Mouse (Mus musculus) embryo, embryonic 10 days (tissue): ENCODE results near the gene Katnal1.

Experiments
- DNase-seq: peaks from one replicate; pipeline ENCODE4 v3.0.0-alpha.2; 2015; ENCODE audit warnings: low spot score

Katnal1 gene

GRCm38 (mm10) chr5:148879218-148879617 lies 49.9 kb downstream of the Katnal1 start:
- DNase-seq, result no peak

- no peak for DNase-seq
Measured at GRCm38 (mm10) chr5:148873116-148873515, 56.0 kb downstream of the Katnal1 start.

GRCm38 (mm10) chr5:148869583-148869982 lies 59.5 kb downstream of the Katnal1 start:
- DNase-seq, result no peak

GRCm38 (mm10) chr5:148867766-148868165 lies 61.4 kb downstream of the Katnal1 start:
- no peak for DNase-seq

- no peak for DNase-seq
Measured at GRCm38 (mm10) chr5:148867171-148867570, 61.9 kb downstream of the Katnal1 start.

- DNase-seq, result no peak
Measured at GRCm38 (mm10) chr5:148866571-148866970, 62.5 kb downstream of the Katnal1 start.

- DNase-seq, result no peak
Measured at GRCm38 (mm10) chr5:148863409-148863808, 65.7 kb downstream of the Katnal1 start.

- no peak for DNase-seq
Measured at GRCm38 (mm10) chr5:148862853-148863252, 66.3 kb downstream of the Katnal1 start.

- no peak for DNase-seq
Measured at GRCm38 (mm10) chr5:148862136-148862535, 67.0 kb downstream of the Katnal1 start.

- no peak for DNase-seq
Measured at GRCm38 (mm10) chr5:148857522-148857921, 71.6 kb downstream of the Katnal1 start.

GRCm38 (mm10) chr5:148855047-148855446 lies 74.1 kb downstream of the Katnal1 start:
- DNase-seq, result no peak

GRCm38 (mm10) chr5:148854166-148854565 lies 75.0 kb downstream of the Katnal1 start:
- no peak for DNase-seq

- no peak for DNase-seq
Measured at GRCm38 (mm10) chr5:148849516-148849915, 79.6 kb downstream of the Katnal1 start.

GRCm38 (mm10) chr5:148847032-148847431 lies 82.1 kb downstream of the Katnal1 start:
- DNase-seq, result no peak

GRCm38 (mm10) chr5:148837069-148837468 lies 92.1 kb downstream of the Katnal1 start:
- peak; percentile 43 for DNase-seq

GRCm38 (mm10) chr5:148831596-148832257 lies 97.4 kb downstream of the Katnal1 start:
- peak; percentile 85 for DNase-seq

GRCm38 (mm10) chr5:148831141-148831547 lies 98.0 kb downstream of the Katnal1 start:
- DNase-seq, result no peak

GRCm38 (mm10) chr5:148825732-148826131 lies 103.4 kb downstream of the Katnal1 start:
- no peak for DNase-seq

GRCm38 (mm10) chr5:148822772-148823171 lies 106.3 kb downstream of the Katnal1 start:
- DNase-seq, result no peak
